Mouse (Mus musculus) gastrocnemius, adult 2 months (tissue): ENCODE measurements around the gene Farp2. TPM values are rescaled to one million over a fixed set of nuclear protein-coding genes. Genes with fewer than 3 reads are reported as not detected.

Experiments used
- DNase-seq: peaks from one replicate; pipeline ENCODE4 v3.0.0; 2022
- H3K27ac ChIP-seq: fragments of 200-600 bp; 2 replicates; pipeline ENCODE4 v1.8.1; 2022; ENCODE audit warnings: mild to moderate bottlenecking
- H3K4me3 ChIP-seq: fragments of 200-600 bp; 2 replicates; pipeline ENCODE4 v1.8.1; 2022; ENCODE audit warnings: mild to moderate bottlenecking, moderate library complexity
- CTCF ChIP-seq: fragments of 200-600 bp; IDR thresholded peaks from 2 replicates; pipeline ENCODE4 v1.8.1; 2022; ENCODE audit warnings: antibody characterized with exemption, mild to moderate bottlenecking, moderate library complexity
- intact Hi-C: fragments of 180-260 bp; cut with DNase I; formaldehyde crosslinking; loops from one replicate; pipeline ENCODE4 v1.15.1; 2025
- total RNA-seq, 2 experiments: library from RNA; stranded (reverse); gene quantifications; 2 replicates each; pipeline ENCODE4 v1.2.3; 2021

Farp2 gene
- total RNA-seq, 2 experiments from 2014 or later, result 13.1 to 13.4 TPM

- intact Hi-C loops, result no loop called here
- no peak overlapping the region for H3K27ac ChIP-seq
- no peak overlapping the region for H3K4me3 ChIP-seq
- no peak for TF ChIP-seq CTCF
- no peak for DNase-seq
Measured at GRCm38 (mm10) chr1:93567013-93567412, 55.1 kb downstream of the Farp2 start.

DNA sequence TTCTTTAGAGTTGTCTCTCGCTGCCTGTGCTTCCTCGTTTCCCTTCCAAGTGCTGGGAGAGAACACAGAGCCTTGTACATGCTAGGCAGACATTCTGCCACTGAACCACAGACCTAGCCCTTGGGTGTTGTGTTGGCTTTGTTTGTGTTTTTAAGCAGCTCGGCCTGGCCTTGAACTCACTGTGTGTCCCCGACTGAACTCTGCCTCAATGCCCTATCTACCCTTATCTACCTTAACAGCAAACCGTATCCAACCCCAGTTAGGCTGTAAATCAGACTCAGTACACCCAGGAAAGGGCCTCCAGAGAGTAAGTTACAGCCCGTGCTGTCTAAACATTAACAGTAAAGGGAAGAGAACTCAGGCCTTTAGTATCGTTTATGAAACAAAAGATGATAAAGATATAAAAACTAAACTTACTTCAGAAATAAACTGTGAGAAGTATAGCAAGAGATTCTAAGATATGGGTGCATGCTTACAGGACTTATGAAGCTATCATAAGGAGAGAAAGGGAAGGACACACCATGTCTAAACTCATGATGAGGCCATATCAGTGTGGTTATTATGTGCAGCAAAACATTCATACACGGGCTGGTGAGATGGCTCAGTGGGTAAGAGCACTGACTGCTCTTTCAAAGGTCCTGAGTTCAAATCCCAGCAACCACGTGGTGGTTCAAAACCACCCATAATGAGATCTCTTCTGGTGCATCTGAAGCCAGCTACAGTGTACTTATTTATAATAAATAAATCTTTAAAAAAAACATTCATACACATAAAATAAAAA lies 56.0 kb downstream of the Farp2 start:
- H3K4me3 ChIP-seq, result no peak overlapping the region
- H3K27ac ChIP-seq, result no peak overlapping the region
- intact Hi-C loops, result no loop called here
- no peak for TF ChIP-seq CTCF
- no peak for DNase-seq

GRCm38 (mm10) chr1:93577066-93577465 lies 65.2 kb downstream of the Farp2 start:
- H3K27ac ChIP-seq, result no peak overlapping the region
- H3K4me3 ChIP-seq, result no peak overlapping the region
- intact Hi-C loops, result no loop called here
- TF ChIP-seq CTCF, result no peak
- no peak for DNase-seq

GRCm38 (mm10) chr1:93577861-93578260 lies 66.0 kb downstream of the Farp2 start:
- no peak overlapping the region for H3K4me3 ChIP-seq
- no peak for TF ChIP-seq CTCF

DNA sequence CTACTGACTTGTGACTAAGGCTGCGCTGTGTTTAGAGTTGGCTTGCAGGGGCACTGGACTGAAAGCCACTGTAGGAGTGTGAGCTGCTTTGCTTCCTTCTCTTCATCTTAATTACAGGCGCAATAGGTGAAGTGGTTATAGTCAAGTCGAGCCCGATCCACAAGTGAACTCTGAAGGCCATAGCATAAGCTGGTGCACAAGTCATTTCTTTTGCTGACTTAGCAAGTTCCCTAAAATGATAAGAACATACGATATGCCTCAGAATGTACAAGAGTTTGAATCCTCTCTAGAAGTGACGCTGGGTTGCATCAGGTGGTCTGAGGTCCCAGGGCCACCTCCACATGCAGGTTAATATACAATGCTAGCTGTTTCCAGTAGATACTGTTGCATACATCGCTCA lies 69.7 kb downstream of the Farp2 start:
- Histone ChIP-seq H3K27ac (no peak overlapping the region), H3K4me3 (no peak overlapping the region)
- TF ChIP-seq CTCF, result no peak
- intact Hi-C loops, result no loop called here
- no peak for DNase-seq

More at GRCm38 (mm10) chr1:93577861-93578260, 66.0 kb downstream of the Farp2 start:
- intact Hi-C loops, result no loop called here
- DNase-seq, result no peak
- no peak overlapping the region for H3K27ac ChIP-seq

- DNase-seq, result no peak
- TF ChIP-seq CTCF, result no peak
- Histone ChIP-seq H3K27ac (no peak overlapping the region), H3K4me3 (no peak overlapping the region)
- intact Hi-C loops, result no loop called here
Measured at GRCm38 (mm10) chr1:93588346-93588745, 76.5 kb downstream of the Farp2 start.

- intact Hi-C loops, result no loop called here
- no peak for DNase-seq
- Histone ChIP-seq H3K27ac (no peak overlapping the region), H3K4me3 (no peak overlapping the region)
- TF ChIP-seq CTCF, result no peak
Measured at GRCm38 (mm10) chr1:93593960-93594359, 82.1 kb downstream of the Farp2 start.

DNA sequence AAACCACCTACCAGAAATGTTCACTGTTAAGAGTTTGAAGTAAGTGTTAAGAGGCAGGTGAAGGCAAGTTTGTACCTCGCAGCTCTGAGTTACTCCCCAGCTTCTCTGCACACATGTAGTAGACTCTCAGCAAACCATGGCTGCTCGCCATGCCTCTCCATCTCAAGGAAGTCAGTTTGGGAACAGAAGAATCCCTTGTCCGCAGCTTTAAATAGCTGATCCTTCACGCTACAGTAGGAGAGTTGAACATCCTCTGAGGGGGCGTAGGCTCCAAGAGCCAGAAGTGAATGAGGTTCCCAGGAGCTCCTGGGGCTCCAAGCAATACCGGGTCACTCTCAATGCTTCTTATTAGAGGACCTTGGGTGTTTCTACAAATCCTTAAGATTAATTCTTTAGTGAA lies 84.0 kb downstream of the Farp2 start:
- H3K27ac ChIP-seq, result no peak overlapping the region
- no peak for TF ChIP-seq CTCF
- intact Hi-C loops, result no loop called here

DNA sequence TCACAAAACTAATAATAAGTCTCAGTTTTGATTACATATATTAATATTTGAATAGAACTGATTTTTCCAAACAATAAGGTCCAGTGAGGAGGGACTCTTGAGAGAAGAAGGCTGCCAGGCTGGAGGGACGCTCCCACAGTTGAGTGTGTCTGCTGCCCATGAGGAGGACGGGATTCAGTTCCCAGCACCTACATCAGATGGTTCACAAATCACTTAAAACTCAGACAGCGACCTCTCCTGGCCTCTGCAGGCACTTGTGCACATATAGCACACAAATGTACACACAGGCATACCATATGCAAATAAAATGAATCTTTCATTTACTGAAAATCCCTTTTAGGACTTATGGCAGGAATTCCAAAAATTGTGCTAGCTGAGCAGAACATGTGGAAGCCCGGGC lies 91.0 kb downstream of the Farp2 start:
- Histone ChIP-seq H3K27ac (no peak overlapping the region), H3K4me3 (no peak overlapping the region)
- no peak for DNase-seq
- intact Hi-C loops, result no loop called here
- no peak for TF ChIP-seq CTCF

More for the DNA sequence above, 84.0 kb downstream of the Farp2 start:
- no peak for DNase-seq
- no peak overlapping the region for H3K4me3 ChIP-seq

DNA sequence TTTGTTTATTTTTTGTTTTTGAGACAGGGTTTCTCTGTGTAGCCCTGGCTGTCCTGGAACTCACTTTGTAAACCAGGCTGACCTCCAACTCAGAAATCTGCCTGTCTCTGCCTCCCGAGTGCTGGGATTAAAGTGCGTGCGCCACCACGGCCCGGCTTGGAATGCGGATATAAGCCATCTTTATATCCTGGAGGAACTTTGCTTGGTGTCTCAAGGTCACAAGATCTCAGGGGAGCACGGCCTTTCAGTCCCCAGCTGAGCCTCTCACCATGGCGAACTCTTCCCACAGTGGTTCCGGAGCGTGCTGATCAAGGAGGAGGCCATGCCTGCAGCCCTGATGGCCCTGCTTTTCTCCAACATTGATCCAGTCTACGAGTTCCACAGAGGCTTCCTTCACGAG lies 92.0 kb downstream of the Farp2 start:
- TF ChIP-seq CTCF, result no peak
- no peak for DNase-seq
- Histone ChIP-seq H3K4me3 (no peak overlapping the region), H3K27ac (no peak overlapping the region)
- intact Hi-C loops, result no loop called here

DNA sequence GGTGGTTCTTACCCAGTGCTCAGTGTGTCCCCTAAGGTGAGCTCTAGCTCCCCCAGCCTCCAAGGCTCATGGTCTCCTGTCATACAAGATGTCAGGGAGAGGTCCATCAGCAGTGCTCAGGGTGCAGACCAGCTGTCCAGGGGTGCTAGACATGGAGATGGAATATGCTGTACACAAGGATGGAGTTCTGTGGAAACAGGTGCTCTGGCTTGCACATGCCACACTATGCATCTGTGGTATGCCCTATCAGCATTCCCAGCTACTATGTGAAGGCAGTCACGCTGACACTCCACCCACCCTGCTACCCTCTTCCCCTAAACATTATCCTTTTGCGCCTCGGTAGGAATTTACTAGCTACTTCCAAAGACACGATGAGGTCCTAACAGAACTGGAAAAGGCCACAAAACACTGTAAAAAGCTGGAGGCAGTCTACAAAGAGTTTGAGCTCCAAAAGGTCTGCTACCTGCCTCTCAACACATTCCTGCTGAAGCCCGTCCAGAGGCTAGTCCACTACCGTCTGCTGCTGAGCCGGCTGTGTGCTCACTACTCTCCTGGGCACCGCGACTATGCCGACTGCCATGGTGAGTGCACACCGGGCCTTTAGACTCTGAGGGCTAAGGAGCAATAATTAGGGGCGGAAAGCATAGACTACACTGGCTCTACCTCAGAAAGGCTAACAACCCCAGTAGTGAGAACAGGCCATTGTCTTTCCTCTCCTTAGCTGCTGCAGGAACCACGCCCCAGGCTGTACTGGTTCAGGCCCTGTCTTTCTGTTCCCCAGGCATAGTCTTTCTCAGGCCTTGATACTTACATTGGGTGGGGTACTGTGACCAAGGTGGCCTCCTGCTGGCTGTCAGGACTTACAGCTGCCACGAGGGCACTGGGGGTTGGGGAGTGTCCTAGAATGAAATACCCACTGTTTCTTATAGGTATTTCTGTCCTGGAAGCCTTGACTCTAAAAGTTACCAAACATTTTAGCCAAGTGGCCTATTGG lies 95.5 kb downstream of the Farp2 start:
- Histone ChIP-seq H3K4me3 (no peak overlapping the region), H3K27ac (no peak overlapping the region)
- DNase-seq, result no peak
- no peak for TF ChIP-seq CTCF
- intact Hi-C loops, result no loop called here

DNA sequence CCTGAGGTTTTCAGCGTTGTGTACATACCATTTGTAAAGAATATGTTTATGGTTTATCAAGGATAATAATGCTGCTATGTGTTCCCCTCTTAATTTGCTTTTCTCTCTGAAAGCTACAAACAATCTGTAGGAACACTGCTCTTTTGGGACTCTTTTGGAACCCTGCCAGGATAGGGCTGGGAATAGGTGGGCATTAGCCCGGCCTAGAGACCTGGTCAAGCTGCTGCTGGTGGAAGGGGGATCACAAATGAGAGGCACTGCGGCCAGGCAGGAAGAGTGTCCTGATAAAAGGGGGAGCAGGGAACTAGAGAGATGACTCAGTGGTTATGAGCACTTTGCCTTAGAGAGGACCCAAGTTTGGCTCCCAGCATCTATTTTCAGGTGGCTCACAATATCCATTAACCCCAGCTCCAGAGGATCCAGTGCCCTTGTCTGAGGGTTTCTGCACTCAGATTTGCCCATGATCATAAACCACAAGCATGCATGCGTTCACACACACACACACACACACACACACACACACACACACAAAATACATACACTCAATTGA lies 96.9 kb downstream of the Farp2 start:
- H3K27ac ChIP-seq, result no peak overlapping the region
- H3K4me3 ChIP-seq, result no peak overlapping the region
- DNase-seq, result no peak
- TF ChIP-seq CTCF, result no peak
- intact Hi-C loops, result no loop called here

GRCm38 (mm10) chr1:93609762-93610161 lies 97.9 kb downstream of the Farp2 start:
- no peak for TF ChIP-seq CTCF
- no peak overlapping the region for H3K27ac ChIP-seq
- no peak for DNase-seq
- no peak overlapping the region for H3K4me3 ChIP-seq
- intact Hi-C loops, result no loop called here
